Mouse (Mus musculus): ENCODE measurements at regions not wholly inside any gene's neighbourhood (a gene's known extent, or its start where the extent isn't known, plus 50 kb on each side); places are given as distances from the start of the nearest gene placed in this dataset.

- TF ChIP-seq GATA1 (IDR thresholded peaks at IDR 0.05; ENCODE audit: borderline replicate concordance, low read length) = no peak
- no peak for TF ChIP-seq FLI1 (IDR thresholded peaks at IDR 0.05; ENCODE audit: low read length)
Measured at GRCm38 (mm10) chr14:99574146-99574545, 275.7 kb downstream of the Klf5 start.

All from megakaryocyte, embryonic 14.5 days (primary cell).